Mouse (Mus musculus) megakaryocyte, embryonic 14.5 days (primary cell): Measurements from ENCODE around the gene Hoxc8.

ENCODE experiments used
- FLI1 ChIP-seq: IDR thresholded peaks from 2 replicates; pipeline ENCODE4 v1.6.1; 2012; ENCODE audit warnings: low read length, inconsistent platforms, mixed read lengths
- GATA1 ChIP-seq: IDR thresholded peaks from 3 replicates; pipeline ENCODE4 v1.6.1; 2012; ENCODE audit warnings: mixed read lengths, low read length, inconsistent platforms, borderline replicate concordance

DNA sequence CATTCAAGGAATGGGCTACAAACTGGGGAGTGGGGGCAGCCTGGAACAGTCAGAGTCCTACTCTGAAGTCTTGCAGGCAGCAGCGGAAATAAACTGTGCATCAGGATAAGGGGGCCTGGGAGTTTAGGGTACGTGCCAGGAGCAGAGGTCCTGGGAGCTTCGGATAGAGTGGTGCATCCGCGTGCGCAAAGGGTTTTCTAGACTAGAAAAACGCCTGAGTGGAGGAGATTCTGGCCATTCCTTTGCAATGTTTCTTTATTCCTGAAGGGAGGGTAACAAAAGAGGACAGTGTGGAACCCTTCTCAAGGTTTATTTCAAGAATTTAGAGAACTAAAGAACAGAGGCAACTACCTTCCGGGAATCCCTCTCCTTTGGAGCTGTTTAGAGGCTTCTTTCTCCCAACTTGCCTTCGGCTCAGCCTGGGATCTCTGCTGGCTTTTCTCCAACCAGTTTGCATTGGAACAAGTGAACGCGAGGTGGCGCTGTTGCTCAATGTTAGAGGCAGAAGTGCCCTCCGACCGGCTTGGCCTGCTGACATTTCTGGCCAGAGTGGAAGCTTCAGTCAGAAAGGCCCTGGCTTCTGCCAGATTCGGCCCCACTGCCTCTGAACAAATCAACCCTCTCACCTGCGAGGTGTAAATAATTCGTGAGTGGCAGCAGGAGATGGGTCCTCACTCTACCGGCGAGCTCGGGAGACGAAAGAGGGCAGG is 3.1 kb upstream of the Hoxc8 start:
- TF ChIP-seq GATA1 (no peak), FLI1 (no peak)
